Mouse (Mus musculus) midbrain, embryonic 12.5 days (tissue): ENCODE measurements at regions not wholly inside any gene's neighbourhood (a gene's known extent, or its start where the extent isn't known, plus 50 kb on each side); places are given as distances from the start of the nearest gene placed in this dataset.

ENCODE experiments used
- ATAC-seq: fragments of 200-750 bp; cut with Nextera tagmentation; 2 replicates; pipeline ENCODE4 v1.8.0; 2017; ENCODE audit warnings: low read depth, moderate TSS enrichment, moderate library complexity; ENCODE audit not compliant: low FRiP score
- H3K27ac ChIP-seq: fragments of 300-500 bp; sonication (generic); replicated peaks from 2 replicates; pipeline ENCODE4 v1.5.1; 2016; ENCODE audit warnings: mild to moderate bottlenecking
- H3K27me3 ChIP-seq: fragments of 300-500 bp; sonication (generic); 2 replicates; pipeline ENCODE4 v1.6.1; 2016; ENCODE audit warnings: mild to moderate bottlenecking
- H3K36me3 ChIP-seq: fragments of 300-500 bp; sonication (generic); 2 replicates; pipeline ENCODE4 v1.6.1; 2016
- H3K4me1 ChIP-seq: fragments of 300-500 bp; sonication (generic); 2 replicates; pipeline ENCODE4 v1.6.1; 2016
- H3K4me2 ChIP-seq: fragments of 300-500 bp; sonication (generic); replicated peaks from 2 replicates; pipeline ENCODE4 v1.6.1; 2016; ENCODE audit warnings: mild to moderate bottlenecking, moderate library complexity
- H3K4me3 ChIP-seq: fragments of 300-500 bp; sonication (generic); 2 replicates; pipeline ENCODE4 v1.5.1; 2016; ENCODE audit warnings: mild to moderate bottlenecking
- H3K9ac ChIP-seq: fragments of 300-500 bp; sonication (generic); replicated peaks from 2 replicates; pipeline ENCODE4 v1.6.1; 2016; ENCODE audit warnings: mild to moderate bottlenecking, moderate library complexity
- H3K9me3 ChIP-seq: fragments of 300-500 bp; sonication (generic); 2 replicates; pipeline ENCODE4 v1.6.1; 2016; ENCODE audit warnings: mild to moderate bottlenecking
- WGBS: fragments of 180-500 bp; shearing (Covaris S2); methylation state at CpG from one replicate; pipeline ENCODE4 v1.1.7; 2016; 5-methylcytosine and 5-hydroxymethylcytosine counted together

- 20% methylated on average over 7 of the region's 7 CpGs for WGBS
- no peak overlapping the region for H3K9ac ChIP-seq
- H3K4me2 ChIP-seq, result no peak overlapping the region
- H3K27me3 ChIP-seq, result no peaks in the 10 kb centered on the region
- H3K36me3 ChIP-seq, result no peaks in the 10 kb centered on the region
- peak; percentile 72 for ATAC-seq
- H3K4me1 ChIP-seq, result peaks cover 9% of the 10 kb centered on the region
- no peak overlapping the region for H3K4me3 ChIP-seq
- H3K9me3 ChIP-seq, result no peaks in the 10 kb centered on the region
- H3K27ac ChIP-seq, result 0 out of 2 replicates have a peak overlapping the region, but pooled peaks have one; percentile 20
Measured at GRCm38 (mm10) chr17:10078536-10079319, 240.9 kb downstream of the Qk start.

- H3K9ac ChIP-seq, result no peak overlapping the region
- H3K4me3 ChIP-seq, result no peak overlapping the region
- H3K4me1 ChIP-seq, result no peaks in the 10 kb centered on the region
- ATAC-seq, result no peak
- no peak overlapping the region for H3K27ac ChIP-seq
- H3K27me3 ChIP-seq, result no peaks in the 10 kb centered on the region; the same call in 1 of the 2 replicates
- H3K4me2 ChIP-seq, result no peak overlapping the region
- H3K36me3 ChIP-seq, result no peaks in the 10 kb centered on the region
- no peaks in the 10 kb centered on the region for H3K9me3 ChIP-seq
Measured at GRCm38 (mm10) chr17:10073301-10073700, 246.4 kb downstream of the Qk start.

GRCm38 (mm10) chr17:10069251-10069650 is 250.4 kb downstream of the Qk start:
- no peak for ATAC-seq
- Histone ChIP-seq H3K9me3 (no peaks in the 10 kb centered on the region), H3K4me2 (no peak overlapping the region), H3K27me3 (no peaks in the 10 kb centered on the region; the same call in 1 of the 2 replicates), H3K27ac (no peak overlapping the region), H3K4me1 (no peaks in the 10 kb centered on the region), H3K9ac (no peak overlapping the region), H3K4me3 (no peak overlapping the region), H3K36me3 (no peaks in the 10 kb centered on the region)
- 92% methylated on average over 3 of the region's 3 CpGs for WGBS

- Histone ChIP-seq H3K4me3 (no peak overlapping the region), H3K27me3 (no peaks in the 10 kb centered on the region), H3K36me3 (no peaks in the 10 kb centered on the region), H3K9me3 (no peaks in the 10 kb centered on the region), H3K4me1 (no peaks in the 10 kb centered on the region), H3K4me2 (no peak overlapping the region), H3K9ac (no peak overlapping the region), H3K27ac (no peak overlapping the region)
- no peak for ATAC-seq
- WGBS, result 88% methylated on average over 3 of the region's 3 CpGs
Measured at GRCm38 (mm10) chr17:10065131-10065530, 254.5 kb downstream of the Qk start.

GRCm38 (mm10) chr17:10062546-10063100 is 257.0 kb downstream of the Qk start:
- H3K36me3 ChIP-seq, result no peaks in the 10 kb centered on the region
- ATAC-seq, result no peak

GRCm38 (mm10) chr17:10057736-10058135 is 261.9 kb downstream of the Qk start:
- no peak for ATAC-seq

More at GRCm38 (mm10) chr17:10062546-10063100, 257.0 kb downstream of the Qk start:
- no peaks in the 10 kb centered on the region for H3K9me3 ChIP-seq
- no peaks in the 10 kb centered on the region for H3K27me3 ChIP-seq
- H3K4me1 ChIP-seq, result no peaks in the 10 kb centered on the region
- no peak overlapping the region for H3K4me3 ChIP-seq
- no peak overlapping the region for H3K9ac ChIP-seq
- WGBS, result 84% methylated on average over 8 of the region's 8 CpGs
- H3K27ac ChIP-seq, result no peak overlapping the region
- H3K4me2 ChIP-seq, result no peak overlapping the region

GRCm38 (mm10) chr17:10056096-10056495 is 263.6 kb downstream of the Qk start:
- no peaks in the 10 kb centered on the region for H3K36me3 ChIP-seq
- H3K4me1 ChIP-seq, result no peaks in the 10 kb centered on the region
- no peaks in the 10 kb centered on the region for H3K9me3 ChIP-seq
- H3K4me3 ChIP-seq, result no peak overlapping the region
- no peak overlapping the region for H3K9ac ChIP-seq
- H3K27ac ChIP-seq, result no peak overlapping the region
- H3K4me2 ChIP-seq, result no peak overlapping the region
- 78% methylated on average over 2 of the region's 2 CpGs for WGBS
- no peak for ATAC-seq
- H3K27me3 ChIP-seq, result no peaks in the 10 kb centered on the region

More at GRCm38 (mm10) chr17:10057736-10058135, 261.9 kb downstream of the Qk start:
- H3K27ac ChIP-seq, result no peak overlapping the region
- H3K9ac ChIP-seq, result no peak overlapping the region
- H3K4me1 ChIP-seq, result no peaks in the 10 kb centered on the region
- no peaks in the 10 kb centered on the region for H3K36me3 ChIP-seq
- H3K4me3 ChIP-seq, result no peak overlapping the region
- 48% methylated on average over 1 of the region's 1 CpGs for WGBS
- no peak overlapping the region for H3K4me2 ChIP-seq
- H3K9me3 ChIP-seq, result no peaks in the 10 kb centered on the region
- no peaks in the 10 kb centered on the region for H3K27me3 ChIP-seq

GRCm38 (mm10) chr17:10054375-10054774 is 265.3 kb downstream of the Qk start:
- Histone ChIP-seq H3K4me3 (no peak overlapping the region), H3K36me3 (no peaks in the 10 kb centered on the region), H3K9ac (no peak overlapping the region), H3K4me1 (no peaks in the 10 kb centered on the region), H3K9me3 (no peaks in the 10 kb centered on the region), H3K4me2 (no peak overlapping the region), H3K27me3 (no peaks in the 10 kb centered on the region), H3K27ac (no peak overlapping the region)
- ATAC-seq, result no peak
- WGBS, result 91% methylated on average over 5 of the region's 5 CpGs

- H3K4me3 ChIP-seq, result no peak overlapping the region
- H3K36me3 ChIP-seq, result no peaks in the 10 kb centered on the region
- H3K4me2 ChIP-seq, result no peak overlapping the region
- H3K9me3 ChIP-seq, result peaks cover 3% of the 10 kb centered on the region; the same call in 1 of the 2 replicates
- H3K9ac ChIP-seq, result no peak overlapping the region
- ATAC-seq, result no peak
- H3K27me3 ChIP-seq, result no peaks in the 10 kb centered on the region
- no peaks in the 10 kb centered on the region for H3K4me1 ChIP-seq
- no peak overlapping the region for H3K27ac ChIP-seq
- WGBS, result 87% methylated on average over 5 of the region's 5 CpGs
Measured at GRCm38 (mm10) chr17:10044336-10044735, 275.3 kb downstream of the Qk start.

GRCm38 (mm10) chr17:10042042-10042652 is 277.5 kb downstream of the Qk start:
- WGBS, result 95% methylated on average over 5 of the region's 5 CpGs
- Histone ChIP-seq H3K4me1 (peaks cover 7% of the 10 kb centered on the region; the same call in 1 of the 2 replicates), H3K9ac (no peak overlapping the region), H3K27me3 (no peaks in the 10 kb centered on the region), H3K4me3 (no peak overlapping the region), H3K9me3 (0 out of 2 replicates have a peak, but pooled peaks cover 7% of the 10 kb centered on the region), H3K36me3 (no peaks in the 10 kb centered on the region), H3K27ac (no peak overlapping the region), H3K4me2 (no peak overlapping the region)
- ATAC-seq, result no peak

- H3K9me3 ChIP-seq, result 0 out of 2 replicates have a peak, but pooled peaks cover 7% of the 10 kb centered on the region
- WGBS, result 87% methylated on average over 4 of the region's 4 CpGs
- H3K4me3 ChIP-seq, result no peak overlapping the region
- ATAC-seq, result no peak
- no peak overlapping the region for H3K4me2 ChIP-seq
- no peaks in the 10 kb centered on the region for H3K36me3 ChIP-seq
- no peaks in the 10 kb centered on the region for H3K27me3 ChIP-seq
- H3K27ac ChIP-seq, result no peak overlapping the region
- H3K4me1 ChIP-seq, result peaks cover 8% of the 10 kb centered on the region; the same call in 1 of the 2 replicates
- H3K9ac ChIP-seq, result no peak overlapping the region
Measured at GRCm38 (mm10) chr17:10040951-10041359, 278.7 kb downstream of the Qk start.

- Histone ChIP-seq H3K4me1 (peaks cover 8% of the 10 kb centered on the region; the same call in 1 of the 2 replicates), H3K27ac (no peak overlapping the region), H3K4me3 (no peak overlapping the region), H3K36me3 (no peaks in the 10 kb centered on the region), H3K4me2 (no peak overlapping the region), H3K27me3 (no peaks in the 10 kb centered on the region), H3K9ac (no peak overlapping the region), H3K9me3 (0 out of 2 replicates have a peak, but pooled peaks cover 7% of the 10 kb centered on the region)
- WGBS, result 71% methylated on average over 4 of the region's 4 CpGs
- ATAC-seq, result no peak
Measured at GRCm38 (mm10) chr17:10040375-10040774, 279.3 kb downstream of the Qk start.
